9 mouse cellular contexts compared by ENCODE assay signal in genomic region chr15:78623426-78623825, GRCm38 (mm10). TPM values are rescaled to one million over a fixed set of nuclear protein-coding genes. Genes with fewer than 3 reads are reported as not detected.
DNase-seq lines count a peak whose midpoint lies in the region; ATAC-seq and TF ChIP-seq lines count a peak whose summit lies in the region.
"Had no signal": no experiment of that assay in that cellular context is flagged by ENCODE, and none has a peak within 500 bp of the region (broad histone marks: within the 10 kb centered on the region; RNA-seq: fewer than 3 reads in every experiment).

No protein-coding gene starts in this region.

- no peak for ATAC-seq in heart, embryonic 12.5 days (ENCODE audit: insufficient number of reproducible peaks, low FRiP score)
- ATAC-seq in embryonic facial prominence, embryonic 14.5 days (ENCODE audit: low read depth) = no peak
- ATAC-seq in midbrain, embryonic 13.5 days = peak; percentile 65

- H3K4me2 ChIP-seq in heart, embryonic 12.5 days = no peak overlapping the region
- H3K4me2 ChIP-seq in embryonic facial prominence, embryonic 14.5 days (ENCODE audit: low read depth, low read length) = no peak overlapping the region
- H3K4me2 ChIP-seq in midbrain, embryonic 13.5 days (replicated peaks) = no peak overlapping the region

- peak; percentile 99 for TF ChIP-seq CTCF in left cerebral cortex, adult 2 months (IDR thresholded peaks at IDR 0.05)
- TF ChIP-seq CTCF in small intestine, adult 2 months (IDR thresholded peaks at IDR 0.05; ENCODE audit: extremely low read depth, insufficient read length, insufficient replicate concordance, low read depth, low read length) = peak; percentile 90

- intact Hi-C loops in left cerebral cortex, adult 2 months (cut with DNase I) = loop anchor here (1.0 to 5.0 kb wide), 3 partner anchors 97 to 224 kb away; no protein-coding TSS in a partner anchor

- 18% methylated on average over 5 of the region's 5 CpGs for WGBS in heart, embryonic 12.5 days
- 14% methylated on average over 5 of the region's 5 CpGs for WGBS in embryonic facial prominence, embryonic 14.5 days
- 7% methylated on average over 5 of the region's 5 CpGs for WGBS in midbrain, embryonic 13.5 days
- 19% methylated on average over 5 of the region's 5 CpGs for WGBS in small intestine, adult 2 months

- no peak overlapping the region for H3K4me3 ChIP-seq in heart, embryonic 12.5 days
- H3K4me3 ChIP-seq in embryonic facial prominence, embryonic 14.5 days (ENCODE audit: low read depth, low read length) = no peak overlapping the region
- H3K4me3 ChIP-seq in left cerebral cortex, adult 2 months = no peak overlapping the region
- H3K4me3 ChIP-seq in midbrain, embryonic 13.5 days (replicated peaks) = no peak overlapping the region
- no peak overlapping the region for H3K4me3 ChIP-seq in small intestine, adult 2 months (ENCODE audit: low read depth, low read length)

- no peak for TF ChIP-seq POLR2A in small intestine, adult 2 months (IDR thresholded peaks at IDR 0.05; ENCODE audit: low read depth, low read length)

- no peaks in the 10 kb centered on the region for H3K9me3 ChIP-seq in heart, embryonic 12.5 days (replicated peaks)
- H3K9me3 ChIP-seq in embryonic facial prominence, embryonic 14.5 days (ENCODE audit: control insufficient read depth, low read length) = no peaks in the 10 kb centered on the region
- no peaks in the 10 kb centered on the region for H3K9me3 ChIP-seq in midbrain, embryonic 13.5 days

- H3K27me3 ChIP-seq in heart, embryonic 12.5 days (replicated peaks) = peaks cover 50% of the 10 kb centered on the region
- no peaks in the 10 kb centered on the region for H3K27me3 ChIP-seq in embryonic facial prominence, embryonic 14.5 days (replicated peaks; ENCODE audit: control insufficient read depth, insufficient read depth, low read length)
- H3K27me3 ChIP-seq in midbrain, embryonic 13.5 days = 0 out of 2 replicates have a peak, but pooled peaks cover 17% of the 10 kb centered on the region
- no peaks in the 10 kb centered on the region for H3K27me3 ChIP-seq in small intestine, adult 2 months (ENCODE audit: control insufficient read depth, insufficient read depth, low read length)

- no peaks in the 10 kb centered on the region for H3K4me1 ChIP-seq in heart, embryonic 12.5 days (replicated peaks)
- peaks cover 5% of the 10 kb centered on the region; the same call in 1 of the 2 replicates for H3K4me1 ChIP-seq in embryonic facial prominence, embryonic 14.5 days (ENCODE audit: control insufficient read depth, insufficient read depth, low read length)
- H3K4me1 ChIP-seq in midbrain, embryonic 13.5 days (replicated peaks) = peaks cover 10% of the 10 kb centered on the region
- no peaks in the 10 kb centered on the region; the same call in 1 of the 2 replicates for H3K4me1 ChIP-seq in small intestine, adult 2 months (ENCODE audit: control insufficient read depth, insufficient read depth, insufficient read length, low read length)

- peak; percentile 95 for DNase-seq in heart, adult 11 months
- peak; percentile 74 for DNase-seq in adrenal gland, postnatal 25 days
- DNase-seq in embryonic facial prominence, embryonic 14.5 days (ENCODE audit: low spot score) = peak; percentile 69
- DNase-seq in heart, postnatal 4 days = peak; percentile 84
- DNase-seq in left cerebral cortex, adult 2 months (ENCODE audit: extremely low spot score in 1 of 2, low spot score in 2 of 2) = peak; percentile 76 to 82

- no peak overlapping the region for H3K9ac ChIP-seq in heart, embryonic 12.5 days
- H3K9ac ChIP-seq in embryonic facial prominence, embryonic 14.5 days (ENCODE audit: low read depth, low read length) = no peak overlapping the region
- no peak overlapping the region for H3K9ac ChIP-seq in midbrain, embryonic 13.5 days (replicated peaks)

- no peaks in the 10 kb centered on the region for H3K36me3 ChIP-seq in heart, embryonic 12.5 days
- H3K36me3 ChIP-seq in embryonic facial prominence, embryonic 14.5 days (ENCODE audit: control insufficient read depth, insufficient read depth, low read length) = no peaks in the 10 kb centered on the region
- no peaks in the 10 kb centered on the region for H3K36me3 ChIP-seq in midbrain, embryonic 13.5 days
- no peaks in the 10 kb centered on the region for H3K36me3 ChIP-seq in small intestine, adult 2 months (ENCODE audit: control insufficient read depth, insufficient read depth, low read length)

- no peak overlapping the region for H3K27ac ChIP-seq in heart, embryonic 12.5 days (ENCODE audit: poor library complexity, severe bottlenecking)
- no peak overlapping the region for H3K27ac ChIP-seq in embryonic facial prominence, embryonic 14.5 days (replicated peaks; ENCODE audit: low read depth, low read length)
- no peak overlapping the region for H3K27ac ChIP-seq in left cerebral cortex, adult 2 months
- no peak overlapping the region for H3K27ac ChIP-seq in midbrain, embryonic 13.5 days
- H3K27ac ChIP-seq in small intestine, adult 2 months (ENCODE audit: insufficient read depth, low read depth, low read length) = no peak overlapping the region
- H3K27ac ChIP-seq: macrophage had no signal

RNA-seq across cellular contexts. Expression of gene Cyth4, which starts 26.6 kb away (rescaled TPM):
- 3.8 and 4.8 TPM in 2 replicates for polyA plus RNA-seq in heart, embryonic 12.5 days (2016; fragmentation: Nextera tagmentation; extraction: Ambion mirVana)
- 7.5 and 7.6 TPM in 2 replicates for total RNA-seq in adrenal gland, postnatal 25 days (2021)
- polyA plus RNA-seq in embryonic facial prominence, embryonic 14.5 days (2014; fragmentation: Nextera tagmentation; extraction: Ambion mirVana) = 6.9 and 7.2 TPM in 2 replicates
- total RNA-seq in heart, postnatal 4 days (2021) = 1 to 10 TPM; 4.2 to 5.6 TPM
- total RNA-seq in left cerebral cortex, adult 2 months (2021) = 10 to 100 TPM; 10.0 to 10.3 TPM
- polyA plus RNA-seq in midbrain, embryonic 13.5 days (2015; fragmentation: Nextera tagmentation; extraction: Ambion mirVana) = 3.7 and 5.8 TPM in 2 replicates
- 11.2 and 12.7 TPM in 2 replicates for polyA plus RNA-seq in small intestine, adult 2 months (2012; rRNA removed)

RNA-seq across cellular contexts. Expression of gene Rac2, which starts 50.8 kb away (rescaled TPM):
- 5.5 and 6.9 TPM in 2 replicates for polyA plus RNA-seq in heart, embryonic 12.5 days (2016; fragmentation: Nextera tagmentation; extraction: Ambion mirVana)
- total RNA-seq in adrenal gland, postnatal 25 days (2021) = 2.7 and 4.5 TPM in 2 replicates
- 27.9 and 29.2 TPM in 2 replicates for polyA plus RNA-seq in embryonic facial prominence, embryonic 14.5 days (2014; fragmentation: Nextera tagmentation; extraction: Ambion mirVana)
- 1 to 10 TPM; 2.1 to 2.6 TPM for total RNA-seq in heart, postnatal 4 days (2021)
- 1 to 10 TPM in 1 of 2 experiments, under 1 TPM in 1; 0.98 to 3.9 TPM for total RNA-seq in left cerebral cortex, adult 2 months (2021)
- polyA plus RNA-seq in midbrain, embryonic 13.5 days (2015; fragmentation: Nextera tagmentation; extraction: Ambion mirVana) = 3.2 and 5.6 TPM in 2 replicates
- polyA plus RNA-seq in small intestine, adult 2 months (2012; rRNA removed) = 37.0 and 136 TPM in 2 replicates
